Mouse (Mus musculus) forebrain, embryonic 15.5 days (tissue): ENCODE measurements at regions not wholly inside any gene's neighbourhood (a gene's known extent, or its start where the extent isn't known, plus 50 kb on each side); places are given as distances from the start of the nearest gene placed in this dataset.

ENCODE experiments used
- ATAC-seq: fragments of 200-750 bp; cut with Nextera tagmentation; replicated peaks from 2 replicates; pipeline ENCODE4 v1.8.0; 2017; ENCODE audit warnings: mild to moderate bottlenecking, moderate TSS enrichment, moderate library complexity
- H3K27ac ChIP-seq: fragments of 300-500 bp; sonication (generic); replicated peaks from 2 replicates; pipeline ENCODE4 v1.5.1; 2015; ENCODE audit warnings: mild to moderate bottlenecking, inconsistent platforms
- H3K27me3 ChIP-seq: fragments of 300-500 bp; sonication (generic); 2 replicates; pipeline ENCODE4 v1.6.1; 2015; ENCODE audit warnings: inconsistent platforms
- H3K36me3 ChIP-seq: fragments of 300-500 bp; sonication (generic); 2 replicates; pipeline ENCODE4 v1.6.1; 2015; ENCODE audit warnings: mild to moderate bottlenecking, inconsistent platforms
- H3K4me1 ChIP-seq: fragments of 300-500 bp; sonication (generic); 2 replicates; pipeline ENCODE4 v1.6.1; 2015; ENCODE audit warnings: inconsistent platforms
- H3K4me2 ChIP-seq: fragments of 300-500 bp; sonication (generic); replicated peaks from 2 replicates; pipeline ENCODE4 v1.6.1; 2015; ENCODE audit warnings: mild to moderate bottlenecking, inconsistent platforms
- H3K4me3 ChIP-seq: fragments of 300-500 bp; sonication (generic); 2 replicates; pipeline ENCODE4 v1.5.1; 2015; ENCODE audit warnings: mild to moderate bottlenecking, inconsistent platforms
- H3K9ac ChIP-seq: fragments of 300-500 bp; sonication (generic); replicated peaks from 2 replicates; pipeline ENCODE4 v1.6.1; 2015; ENCODE audit warnings: mild to moderate bottlenecking, inconsistent platforms
- H3K9me3 ChIP-seq: fragments of 300-500 bp; sonication (generic); 2 replicates; pipeline ENCODE4 v1.6.1; 2016; ENCODE audit warnings: inconsistent platforms
- WGBS: fragments of 180-500 bp; shearing (Covaris S2); methylation state at CpG from one replicate; pipeline ENCODE4 v1.1.7; 2015; ENCODE audit warnings: mixed read lengths; 5-methylcytosine and 5-hydroxymethylcytosine counted together

DNA sequence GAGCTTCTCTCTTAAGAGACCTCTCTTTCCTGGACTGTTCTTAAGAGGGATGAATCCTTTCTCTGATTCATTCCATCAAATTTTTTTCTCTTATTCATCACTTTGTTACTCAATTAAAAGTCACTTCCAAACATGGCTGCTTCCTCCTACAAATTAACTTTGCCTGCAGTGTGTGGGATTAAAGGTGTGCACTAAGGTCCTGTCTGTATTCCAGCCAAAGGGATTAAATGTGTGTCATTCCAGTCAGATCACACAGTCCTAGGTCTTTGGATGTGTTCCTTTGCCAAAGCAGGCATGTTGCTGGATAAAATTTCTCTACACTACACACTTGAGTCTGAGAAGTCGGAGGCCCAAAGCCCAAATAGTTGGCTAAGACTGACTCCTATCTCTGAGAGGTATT is 204.0 kb downstream of the Nfkbiz start:
- no peak for ATAC-seq
- Histone ChIP-seq H3K27me3 (no peaks in the 10 kb centered on the region), H3K4me3 (no peak overlapping the region), H3K4me1 (no peaks in the 10 kb centered on the region), H3K36me3 (no peaks in the 10 kb centered on the region), H3K9me3 (no peaks in the 10 kb centered on the region), H3K4me2 (no peak overlapping the region), H3K27ac (no peak overlapping the region), H3K9ac (no peak overlapping the region)
- 97% methylated on average over 1 of the region's 1 CpGs for WGBS

DNA sequence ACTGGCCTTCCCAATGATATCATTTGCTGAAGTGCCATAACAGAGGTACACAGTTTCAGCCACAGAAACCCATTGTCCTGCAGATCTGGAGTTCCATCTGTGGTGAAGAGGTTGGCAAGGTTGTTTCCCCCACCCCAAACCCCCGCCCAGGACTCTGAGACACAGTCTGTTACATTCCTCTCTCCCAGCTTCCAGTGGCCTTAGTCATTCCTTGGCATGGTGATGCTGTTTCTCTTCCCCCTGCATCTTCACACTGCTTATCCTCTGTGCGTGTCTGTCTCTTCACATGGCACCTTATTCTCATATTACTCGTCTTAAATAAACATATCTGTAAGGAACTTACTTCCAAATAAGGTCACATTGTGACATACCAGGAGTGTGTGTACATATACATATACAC is 206.5 kb downstream of the Nfkbiz start:
- no peak overlapping the region for H3K27ac ChIP-seq
- WGBS = 92% methylated on average over 3 of the region's 3 CpGs
- no peak for ATAC-seq
- H3K27me3 ChIP-seq = no peaks in the 10 kb centered on the region
- no peak overlapping the region for H3K4me3 ChIP-seq
- no peak overlapping the region for H3K4me2 ChIP-seq
- no peaks in the 10 kb centered on the region for H3K9me3 ChIP-seq
- no peaks in the 10 kb centered on the region for H3K4me1 ChIP-seq
- no peaks in the 10 kb centered on the region for H3K36me3 ChIP-seq
- no peak overlapping the region for H3K9ac ChIP-seq

DNA sequence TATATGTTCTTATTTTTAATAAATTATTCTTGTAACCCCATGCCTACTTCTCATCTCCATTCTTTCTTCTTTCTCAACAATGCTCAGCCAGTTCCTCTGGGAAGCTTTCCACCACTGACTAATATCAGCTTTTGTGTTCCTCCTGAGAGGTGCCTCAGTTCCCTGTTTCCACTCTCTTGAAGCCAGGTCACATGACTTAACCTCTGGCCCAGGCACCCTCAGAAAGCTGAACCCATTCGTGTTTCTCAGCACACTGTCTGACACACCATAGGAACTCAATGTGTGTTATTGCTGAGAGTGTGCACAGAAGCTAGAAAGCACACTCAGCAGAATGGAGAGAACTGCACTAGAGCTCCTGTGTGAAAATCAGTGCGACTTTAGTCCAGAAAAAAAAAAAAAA is 207.1 kb downstream of the Nfkbiz start:
- Histone ChIP-seq H3K9ac (no peak overlapping the region), H3K4me2 (no peak overlapping the region), H3K9me3 (no peaks in the 10 kb centered on the region), H3K4me3 (no peak overlapping the region), H3K4me1 (no peaks in the 10 kb centered on the region), H3K27ac (no peak overlapping the region), H3K27me3 (no peaks in the 10 kb centered on the region), H3K36me3 (no peaks in the 10 kb centered on the region)
- WGBS = 78% methylated on average over 2 of the region's 2 CpGs
- no peak for ATAC-seq

DNA sequence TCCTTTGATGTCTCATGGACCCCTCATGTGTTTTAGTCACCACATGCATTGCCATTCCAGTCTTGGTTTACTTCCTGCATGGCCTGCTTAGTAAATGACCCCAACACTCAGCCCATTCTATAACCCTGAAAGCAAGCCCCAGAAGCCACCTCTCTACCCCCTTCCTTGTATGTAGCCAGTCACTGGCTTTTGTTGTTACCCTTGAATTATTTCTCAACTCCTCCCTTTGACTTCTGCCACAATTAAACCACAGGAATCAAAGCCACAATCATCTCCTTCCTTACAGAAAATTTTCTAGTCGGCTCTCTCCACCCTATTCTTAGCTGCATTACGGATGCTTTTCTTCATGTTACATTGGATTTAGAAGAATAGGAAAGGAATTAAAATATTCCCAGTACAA is 207.7 kb downstream of the Nfkbiz start:
- 83% methylated on average over 2 of the region's 2 CpGs for WGBS
- Histone ChIP-seq H3K36me3 (no peaks in the 10 kb centered on the region), H3K4me1 (no peaks in the 10 kb centered on the region), H3K27me3 (no peaks in the 10 kb centered on the region), H3K9me3 (no peaks in the 10 kb centered on the region), H3K9ac (no peak overlapping the region), H3K27ac (no peak overlapping the region), H3K4me2 (no peak overlapping the region), H3K4me3 (no peak overlapping the region)
- no peak for ATAC-seq

DNA sequence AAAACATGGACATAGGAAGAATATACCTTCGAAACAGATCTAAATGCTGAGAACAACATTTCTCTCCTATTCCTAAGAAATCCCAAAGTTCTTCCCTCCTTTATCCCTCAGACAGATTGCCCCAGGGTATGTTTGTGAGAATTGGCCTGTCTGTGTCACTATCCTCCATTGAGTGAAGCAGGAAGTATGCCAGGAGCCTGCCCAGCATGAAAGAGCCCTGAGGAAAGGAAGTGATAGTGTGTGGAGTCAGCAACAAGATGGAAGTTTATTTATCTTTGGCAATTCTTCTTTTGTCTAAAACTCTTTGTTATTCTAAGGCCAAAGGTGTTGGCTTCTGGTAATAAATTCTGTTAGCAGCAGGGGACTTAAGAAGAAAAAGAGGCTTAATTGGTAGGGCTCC is 211.2 kb downstream of the Nfkbiz start:
- Histone ChIP-seq H3K9ac (no peak overlapping the region), H3K27ac (no peak overlapping the region), H3K4me3 (no peak overlapping the region), H3K36me3 (no peaks in the 10 kb centered on the region), H3K9me3 (no peaks in the 10 kb centered on the region), H3K4me1 (no peaks in the 10 kb centered on the region), H3K4me2 (no peak overlapping the region), H3K27me3 (no peaks in the 10 kb centered on the region)
- no peak for ATAC-seq
- WGBS = 92% methylated on average over 1 of the region's 1 CpGs

DNA sequence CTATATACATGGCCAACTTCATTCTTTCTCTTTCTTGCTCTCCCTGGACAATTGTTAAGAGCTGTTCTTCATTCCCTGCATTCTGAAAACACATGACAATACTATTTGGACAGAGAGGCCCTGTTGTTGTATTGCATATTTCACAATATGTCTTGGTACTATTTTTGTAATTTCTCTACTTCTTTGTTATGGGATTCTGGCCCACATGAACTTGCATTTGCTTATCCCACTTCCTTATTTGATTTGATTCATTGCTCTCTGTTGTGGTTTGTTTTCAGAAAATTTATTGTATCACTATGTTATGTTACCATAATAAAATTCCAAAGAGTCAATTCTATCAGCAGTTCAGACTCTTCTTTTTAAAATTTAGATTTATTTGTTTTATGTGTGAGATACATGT is 215.3 kb downstream of the Nfkbiz start:
- ATAC-seq = no peak
- Histone ChIP-seq H3K4me3 (no peak overlapping the region), H3K27me3 (no peaks in the 10 kb centered on the region), H3K4me1 (no peaks in the 10 kb centered on the region), H3K9ac (no peak overlapping the region), H3K9me3 (no peaks in the 10 kb centered on the region), H3K36me3 (no peaks in the 10 kb centered on the region), H3K4me2 (no peak overlapping the region), H3K27ac (no peak overlapping the region)

DNA sequence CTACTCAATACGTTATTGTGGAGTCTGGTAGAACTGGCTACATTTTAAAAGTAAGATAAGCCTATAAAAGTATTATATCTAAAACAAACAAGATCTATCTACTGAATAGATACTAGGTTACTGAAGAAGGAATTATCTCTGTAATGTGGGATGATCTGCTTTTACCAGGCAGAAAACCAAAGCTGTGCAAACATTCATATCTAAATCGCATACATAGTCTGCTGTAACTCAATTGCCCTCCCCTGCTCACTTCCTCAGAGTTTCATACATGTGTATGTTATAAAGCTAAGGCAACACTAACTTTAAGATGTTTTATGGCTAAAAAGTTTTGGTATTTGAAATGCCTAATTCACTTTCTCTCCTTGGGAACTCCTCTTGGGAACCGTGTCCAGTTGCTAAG is 219.0 kb downstream of the Nfkbiz start:
- H3K4me1 ChIP-seq = no peaks in the 10 kb centered on the region
- no peaks in the 10 kb centered on the region for H3K9me3 ChIP-seq
- no peak overlapping the region for H3K27ac ChIP-seq
- H3K4me3 ChIP-seq = no peak overlapping the region
- no peak overlapping the region for H3K4me2 ChIP-seq
- WGBS = 81% methylated on average over 3 of the region's 3 CpGs
- no peak for ATAC-seq
- H3K36me3 ChIP-seq = no peaks in the 10 kb centered on the region
- H3K27me3 ChIP-seq = no peaks in the 10 kb centered on the region
- H3K9ac ChIP-seq = no peak overlapping the region

DNA sequence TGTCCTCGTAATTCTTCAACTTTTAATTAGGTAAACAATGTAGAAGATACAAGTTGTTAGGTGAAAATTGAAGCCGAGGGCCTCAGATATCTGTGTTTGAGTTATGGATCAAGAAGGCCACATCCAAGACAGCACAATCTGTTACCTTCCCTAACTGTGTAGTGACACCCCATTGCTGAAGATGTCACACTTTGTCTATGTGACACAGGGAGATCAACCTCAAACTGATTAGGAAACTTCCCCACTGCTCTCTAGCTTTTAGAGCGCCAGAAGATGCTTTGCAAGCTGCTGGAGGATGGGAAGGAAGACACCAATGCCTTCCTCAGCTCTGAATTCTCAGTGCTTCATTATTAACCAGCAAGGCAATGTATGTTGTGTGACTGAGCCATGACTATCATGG is 220.7 kb downstream of the Nfkbiz start:
- no peak overlapping the region for H3K9ac ChIP-seq
- no peak overlapping the region for H3K4me3 ChIP-seq
- no peaks in the 10 kb centered on the region for H3K4me1 ChIP-seq
- H3K9me3 ChIP-seq = no peaks in the 10 kb centered on the region
- H3K27ac ChIP-seq = no peak overlapping the region
- H3K36me3 ChIP-seq = no peaks in the 10 kb centered on the region
- H3K4me2 ChIP-seq = no peak overlapping the region
- no peak for ATAC-seq
- WGBS = 90% methylated on average over 3 of the region's 3 CpGs
- no peaks in the 10 kb centered on the region for H3K27me3 ChIP-seq

DNA sequence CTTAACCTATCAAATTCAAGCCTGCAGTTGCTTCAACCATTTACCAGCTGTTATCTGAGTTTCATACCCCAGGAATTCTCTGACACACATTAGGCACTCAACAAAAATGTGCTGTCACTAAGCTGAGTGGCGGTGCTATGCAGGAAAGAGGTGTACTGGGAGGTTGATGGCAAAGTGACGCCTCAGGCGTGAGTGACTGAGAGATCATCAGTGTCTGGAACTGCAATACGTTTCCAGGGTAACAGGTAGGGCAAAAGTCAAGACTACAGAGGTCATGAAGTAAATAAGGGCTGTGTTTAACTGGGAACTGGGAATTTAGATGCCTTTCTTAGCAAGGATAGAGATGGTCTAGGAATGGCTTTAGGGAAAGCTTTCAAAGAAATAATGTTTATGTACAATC is 221.2 kb downstream of the Nfkbiz start:
- Histone ChIP-seq H3K9me3 (no peaks in the 10 kb centered on the region), H3K4me3 (no peak overlapping the region), H3K9ac (no peak overlapping the region), H3K4me2 (no peak overlapping the region), H3K27ac (no peak overlapping the region), H3K36me3 (no peaks in the 10 kb centered on the region), H3K27me3 (no peaks in the 10 kb centered on the region), H3K4me1 (no peaks in the 10 kb centered on the region)
- ATAC-seq = no peak
- 73% methylated on average over 4 of the region's 4 CpGs for WGBS

DNA sequence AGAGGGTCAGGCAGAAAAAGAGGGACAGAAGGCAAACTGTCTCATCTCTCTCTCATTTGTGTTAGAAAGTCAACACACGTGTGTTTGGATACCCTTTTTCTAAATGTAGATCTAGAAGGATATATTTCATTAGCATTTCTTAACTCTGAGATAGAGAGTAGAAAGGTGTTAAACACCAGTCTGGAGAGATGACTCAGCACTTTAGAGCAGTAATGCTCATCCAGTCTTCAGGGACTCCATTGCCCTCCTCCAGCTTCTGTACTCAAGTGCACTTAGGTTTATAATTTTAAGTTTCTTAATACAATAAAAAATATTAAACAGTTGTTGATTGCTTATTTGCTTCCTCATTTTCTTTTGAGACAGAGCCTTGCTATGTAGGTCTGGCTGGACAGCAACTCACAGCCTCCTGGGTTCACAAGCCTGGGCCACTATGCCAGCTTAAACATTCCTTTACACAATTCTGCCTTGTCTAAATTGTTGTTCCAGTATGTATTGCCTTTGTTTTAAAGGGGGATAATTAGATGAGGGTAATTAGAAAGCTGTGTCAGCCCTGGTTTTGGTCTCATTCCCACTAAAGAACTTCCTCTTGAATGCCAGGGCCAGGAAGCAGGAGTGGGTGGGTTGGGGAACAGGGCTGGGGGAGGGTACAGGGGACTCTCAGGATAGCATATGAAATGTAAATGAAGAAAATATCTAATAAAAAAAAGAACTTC is 222.1 kb downstream of the Nfkbiz start:
- WGBS = 84% methylated on average over 1 of the region's 1 CpGs
- no peaks in the 10 kb centered on the region for H3K27me3 ChIP-seq
- no peak overlapping the region for H3K4me3 ChIP-seq
- H3K9ac ChIP-seq = no peak overlapping the region
- no peaks in the 10 kb centered on the region for H3K4me1 ChIP-seq
- H3K27ac ChIP-seq = no peak overlapping the region
- ATAC-seq = no peak
- no peaks in the 10 kb centered on the region for H3K9me3 ChIP-seq
- H3K36me3 ChIP-seq = no peaks in the 10 kb centered on the region
- no peak overlapping the region for H3K4me2 ChIP-seq

DNA sequence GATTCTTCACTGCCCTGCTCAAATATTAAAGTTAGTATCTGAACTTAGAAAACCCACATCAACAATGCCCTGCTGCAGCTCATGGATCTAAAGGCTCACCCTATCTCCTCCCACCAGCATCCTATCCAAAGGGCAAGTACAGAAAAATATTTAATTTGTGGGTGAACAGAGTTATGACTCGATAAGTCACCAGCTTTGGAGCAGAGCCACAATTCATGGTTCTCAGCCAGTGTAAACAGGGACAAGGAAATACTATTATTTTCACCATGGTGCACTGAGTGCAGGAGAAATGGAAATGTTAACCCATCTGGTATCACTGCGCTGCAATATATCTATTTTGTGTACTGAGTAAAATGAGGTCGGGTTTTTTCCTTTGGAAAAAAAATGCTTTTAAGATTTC is 225.8 kb downstream of the Nfkbiz start:
- Histone ChIP-seq H3K9me3 (no peaks in the 10 kb centered on the region), H3K36me3 (no peaks in the 10 kb centered on the region), H3K4me1 (no peaks in the 10 kb centered on the region), H3K4me2 (no peak overlapping the region), H3K9ac (no peak overlapping the region), H3K27me3 (no peaks in the 10 kb centered on the region), H3K27ac (no peak overlapping the region), H3K4me3 (no peak overlapping the region)
- WGBS = 94% methylated on average over 3 of the region's 3 CpGs
- ATAC-seq = no peak

DNA sequence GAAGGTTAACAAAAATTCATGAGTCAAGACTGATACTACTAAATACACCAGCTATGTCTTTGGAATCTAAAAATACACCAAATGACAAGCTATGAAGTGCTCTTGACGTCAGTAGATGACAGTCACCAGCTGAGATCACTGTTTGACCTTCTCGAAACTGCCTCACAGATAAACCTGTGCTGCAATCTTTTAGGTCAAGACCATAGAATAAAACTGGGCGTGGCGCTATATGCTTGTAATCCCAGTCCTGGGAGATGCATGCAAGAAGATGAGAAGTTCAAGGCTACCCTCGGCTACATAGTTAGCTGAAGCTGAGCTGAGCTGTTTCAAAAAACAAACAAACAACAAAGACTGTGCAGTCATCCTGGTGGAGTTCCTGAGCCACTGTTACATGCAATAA is 226.7 kb downstream of the Nfkbiz start:
- H3K4me1 ChIP-seq = no peaks in the 10 kb centered on the region
- 94% methylated on average over 5 of the region's 5 CpGs for WGBS
- H3K27me3 ChIP-seq = no peaks in the 10 kb centered on the region
- H3K27ac ChIP-seq = no peak overlapping the region
- no peak overlapping the region for H3K4me3 ChIP-seq
- no peak overlapping the region for H3K9ac ChIP-seq
- H3K36me3 ChIP-seq = no peaks in the 10 kb centered on the region
- no peak for ATAC-seq
- H3K9me3 ChIP-seq = no peaks in the 10 kb centered on the region
- H3K4me2 ChIP-seq = no peak overlapping the region

DNA sequence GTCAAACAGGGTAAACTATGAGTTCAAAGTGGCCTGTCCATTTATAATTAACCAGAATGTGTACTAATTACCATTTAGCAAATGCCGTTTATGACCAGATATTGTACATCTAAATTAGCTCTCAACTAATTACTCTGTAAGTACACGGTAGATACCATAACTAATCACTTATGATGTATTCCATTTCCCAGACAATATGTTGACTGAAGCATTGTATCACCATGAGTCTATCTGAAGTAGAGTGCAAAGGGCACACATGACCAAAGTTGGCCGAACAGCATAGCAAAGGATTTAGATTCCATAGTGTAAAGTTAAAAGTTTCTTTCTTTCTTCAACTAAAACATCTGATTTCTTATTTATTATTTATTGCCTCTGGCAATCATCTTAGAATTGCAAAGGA is 227.5 kb downstream of the Nfkbiz start:
- Histone ChIP-seq H3K27ac (no peak overlapping the region), H3K27me3 (no peaks in the 10 kb centered on the region), H3K9ac (no peak overlapping the region), H3K4me1 (no peaks in the 10 kb centered on the region), H3K9me3 (no peaks in the 10 kb centered on the region), H3K4me2 (no peak overlapping the region), H3K4me3 (no peak overlapping the region), H3K36me3 (no peaks in the 10 kb centered on the region)
- no peak for ATAC-seq
- WGBS = 90% methylated on average over 3 of the region's 3 CpGs
